In genomic region chr2:121764851-121765250, GRCm38 (mm10) we compare ENCODE assay signal across 22 mouse cellular contexts. TPM values are rescaled to one million over a fixed set of nuclear protein-coding genes. Genes with fewer than 3 reads are reported as not detected.
"Had no signal": no experiment of that assay in that cellular context is flagged by ENCODE, and none has a peak within 500 bp of the region (broad histone marks: within the 10 kb centered on the region; RNA-seq: fewer than 3 reads in every experiment).

No protein-coding gene starts in this region.

- H3K9me3 ChIP-seq: kidney, embryonic 15.5 days; limb, embryonic 15.5 days; liver, embryonic 12.5 days; liver, embryonic 15.5 days; lung, embryonic 15.5 days had no signal

- ATAC-seq: liver, embryonic 12.5 days had no signal

- H3K27me3 ChIP-seq: kidney, embryonic 15.5 days; limb, embryonic 12.5 days; limb, embryonic 15.5 days; liver, embryonic 12.5 days; liver, embryonic 15.5 days; lung, embryonic 15.5 days; neural tube, embryonic 13.5 days had no signal

- H3K36me3 ChIP-seq: kidney, embryonic 15.5 days; limb, embryonic 12.5 days; limb, embryonic 15.5 days; liver, embryonic 12.5 days; liver, embryonic 15.5 days; lung, embryonic 15.5 days had no signal

- H3K27ac ChIP-seq: kidney, embryonic 15.5 days; limb, embryonic 12.5 days; limb, embryonic 15.5 days; liver, embryonic 12.5 days; liver, embryonic 15.5 days; lung, embryonic 15.5 days; neural tube, embryonic 13.5 days had no signal

- H3K4me1 ChIP-seq: kidney, embryonic 15.5 days; limb, embryonic 12.5 days; limb, embryonic 15.5 days; liver, embryonic 12.5 days; liver, embryonic 15.5 days; lung, embryonic 15.5 days; megakaryocyte, embryonic 14.5 days; neural tube, embryonic 13.5 days had no signal

- H3K4me2 ChIP-seq: kidney, embryonic 15.5 days; limb, embryonic 12.5 days; limb, embryonic 15.5 days; liver, embryonic 12.5 days; liver, embryonic 15.5 days; lung, embryonic 15.5 days; midbrain, embryonic 11.5 days; neural tube, embryonic 13.5 days had no signal

- H3K9ac ChIP-seq: kidney, embryonic 15.5 days; limb, embryonic 12.5 days; limb, embryonic 15.5 days; liver, embryonic 12.5 days; liver, embryonic 15.5 days; lung, embryonic 15.5 days; neural tube, embryonic 13.5 days had no signal

- DNase-seq: kidney, adult 11 months; kidney, adult 8-10 months; kidney, postnatal 14 days; kidney, postnatal 4 days; left cerebral cortex, postnatal 4 days; lung, adult 18-20 months; lung, postnatal 10 days; lung, postnatal 36 days; midbrain, embryonic 14.5 days; thymus, adult 18-20 months; thymus, postnatal 36 days had no signal

- H3K4me3 ChIP-seq: kidney, embryonic 15.5 days; limb, embryonic 12.5 days; limb, embryonic 15.5 days; liver, embryonic 12.5 days; liver, embryonic 15.5 days; lung, embryonic 15.5 days; megakaryocyte, embryonic 14.5 days; myocyte; neural tube, embryonic 13.5 days had no signal

RNA-seq across cellular contexts. Expression of gene Frmd5, which starts 42.0 kb away (rescaled TPM):
- total RNA-seq: neutrophil, adult 5-6 weeks had no signal
